Mouse (Mus musculus): ENCODE measurements around the gene Mlana.

Mlana gene

GRCm38 (mm10) chr19:29697245-29697874 lies at the start of gene Mlana:
TSS of gene Mlana (plus strand) at chr19:29697824.
- DNase-seq (ENCODE audit: low read depth, low spot score) = no peak

- no peak for DNase-seq (ENCODE audit: low read depth, low spot score)
Observed at GRCm38 (mm10) chr19:29648550-29648914, 49.1 kb upstream of the Mlana start.

DNA sequence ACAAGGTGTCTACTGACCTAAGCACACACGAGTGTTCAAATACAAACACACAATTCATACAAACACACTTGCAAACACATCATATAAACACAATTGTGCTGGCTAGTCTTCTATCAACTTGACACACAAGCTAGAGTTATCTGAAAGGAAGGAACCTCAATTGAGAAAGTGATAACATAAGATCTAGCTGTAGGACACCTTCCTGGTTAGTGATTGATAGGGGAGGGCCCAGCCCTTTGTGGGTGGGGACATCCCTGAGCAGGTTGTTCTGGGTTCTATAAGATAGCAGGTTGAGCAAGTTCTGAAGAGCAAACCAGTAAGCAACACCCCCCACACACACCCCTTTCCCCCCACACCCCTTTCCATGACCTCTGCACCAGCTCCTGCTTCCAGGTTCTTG lies 47.9 kb upstream of the Mlana start:
- no peak for DNase-seq (ENCODE audit: low read depth, low spot score)

GRCm38 (mm10) chr19:29653768-29654265 lies 43.8 kb upstream of the Mlana start:
- DNase-seq (ENCODE audit: low read depth, low spot score) = no peak

- DNase-seq (ENCODE audit: low read depth, low spot score) = peak; percentile 14
Observed at GRCm38 (mm10) chr19:29655148-29655547, 42.5 kb upstream of the Mlana start.

DNA sequence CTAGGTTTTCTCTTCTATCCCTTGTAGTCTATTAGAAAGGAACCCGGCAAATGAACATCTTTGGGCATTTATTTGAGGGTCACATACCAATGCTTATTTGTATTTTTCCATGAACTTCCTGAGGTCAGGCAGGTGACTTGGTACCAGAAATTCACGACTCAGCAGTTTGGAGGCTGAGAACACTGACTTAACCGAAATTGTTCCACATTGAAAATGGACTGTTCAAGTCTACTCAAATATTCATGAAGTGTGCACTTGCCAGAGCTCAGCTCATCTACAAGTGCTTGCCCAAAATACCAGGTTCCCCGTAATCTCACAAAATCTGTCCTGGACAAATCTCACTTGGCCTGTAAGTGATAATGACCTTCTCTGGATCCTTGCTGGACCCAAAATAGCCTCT lies 41.6 kb upstream of the Mlana start:
- no peak for DNase-seq (ENCODE audit: low read depth, low spot score)

- no peak for DNase-seq (ENCODE audit: low read depth, low spot score)
Observed at GRCm38 (mm10) chr19:29656620-29657019, 41.0 kb upstream of the Mlana start.

DNA sequence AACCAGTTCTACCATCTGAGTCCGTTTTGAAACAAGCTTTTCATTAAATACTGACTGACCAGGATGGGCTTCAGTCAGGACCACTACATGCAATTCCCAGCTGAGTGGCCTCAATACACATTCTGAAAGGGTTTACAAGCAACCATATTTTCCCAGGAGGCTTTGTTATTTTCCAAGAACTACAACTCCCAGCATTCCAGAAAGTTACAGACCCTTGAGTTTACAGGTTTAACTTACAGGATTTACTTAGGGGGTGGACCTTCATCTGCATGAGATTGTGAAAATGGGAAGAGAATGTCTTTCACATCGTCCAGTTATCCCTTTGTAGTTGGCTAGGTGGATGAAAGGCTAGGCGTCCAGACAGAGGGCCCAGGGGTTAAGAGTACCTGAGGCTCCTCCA lies 40.6 kb upstream of the Mlana start:
- DNase-seq (ENCODE audit: low read depth, low spot score) = no peak

DNA sequence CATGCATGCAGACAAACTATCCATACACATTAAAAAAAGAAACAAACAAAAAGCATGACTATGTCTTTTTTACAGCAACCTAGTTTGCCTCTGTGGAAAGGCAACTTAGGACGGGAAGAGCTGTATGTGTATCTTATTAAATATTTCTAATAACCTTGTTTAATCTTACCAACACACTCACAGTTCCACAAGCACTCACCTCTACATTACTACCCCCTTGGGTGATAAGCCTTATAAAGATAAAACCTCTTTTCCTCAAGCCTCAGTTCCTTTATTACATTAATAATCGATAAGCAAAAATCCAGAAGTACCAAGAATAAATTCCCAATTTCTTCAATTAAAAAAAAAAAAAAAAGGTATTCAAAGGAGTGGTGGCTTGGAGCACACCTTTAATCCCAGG lies 40.1 kb upstream of the Mlana start:
- DNase-seq (ENCODE audit: low read depth, low spot score) = no peak

DNA sequence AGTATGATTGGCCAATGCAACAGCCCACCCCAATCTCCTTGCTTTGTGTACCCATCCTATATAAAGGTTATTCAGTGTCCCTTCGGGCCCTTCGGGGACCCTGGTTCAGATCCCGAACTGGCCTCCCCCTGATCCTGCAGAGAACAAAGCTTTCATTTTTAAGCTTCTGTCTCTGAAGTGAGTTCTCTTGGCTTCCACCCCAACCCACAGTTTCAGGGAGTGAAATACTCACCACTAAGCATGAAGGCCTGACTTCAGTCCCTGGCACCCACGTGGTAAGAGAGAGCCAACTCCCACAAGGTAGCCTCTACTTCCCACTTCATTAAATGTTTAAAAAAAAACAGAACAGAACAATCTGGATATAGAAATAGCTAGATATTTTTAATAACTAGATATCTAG lies 38.8 kb upstream of the Mlana start:
- DNase-seq (ENCODE audit: low read depth, low spot score) = no peak

DNA sequence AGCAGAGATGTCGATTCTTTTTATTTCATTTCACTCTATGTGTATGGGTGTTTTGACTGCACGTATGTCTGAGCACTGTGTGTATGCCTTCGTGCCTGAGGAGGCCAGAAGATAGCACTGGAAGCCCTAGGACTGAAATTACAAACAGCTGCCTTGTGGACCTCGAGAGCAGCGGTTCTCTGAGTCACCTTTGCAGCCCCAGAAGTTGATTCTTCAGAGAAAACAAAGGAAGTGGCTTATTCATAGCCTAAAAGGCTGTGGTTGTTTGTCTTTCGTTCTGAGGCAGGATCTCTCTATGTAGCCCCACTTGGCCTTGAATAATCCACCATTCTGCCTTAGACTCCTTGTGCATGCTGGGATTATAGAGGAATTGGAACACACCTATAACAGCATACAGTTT lies 37.9 kb upstream of the Mlana start:
- peak; percentile 37 for DNase-seq (ENCODE audit: low read depth, low spot score)

DNA sequence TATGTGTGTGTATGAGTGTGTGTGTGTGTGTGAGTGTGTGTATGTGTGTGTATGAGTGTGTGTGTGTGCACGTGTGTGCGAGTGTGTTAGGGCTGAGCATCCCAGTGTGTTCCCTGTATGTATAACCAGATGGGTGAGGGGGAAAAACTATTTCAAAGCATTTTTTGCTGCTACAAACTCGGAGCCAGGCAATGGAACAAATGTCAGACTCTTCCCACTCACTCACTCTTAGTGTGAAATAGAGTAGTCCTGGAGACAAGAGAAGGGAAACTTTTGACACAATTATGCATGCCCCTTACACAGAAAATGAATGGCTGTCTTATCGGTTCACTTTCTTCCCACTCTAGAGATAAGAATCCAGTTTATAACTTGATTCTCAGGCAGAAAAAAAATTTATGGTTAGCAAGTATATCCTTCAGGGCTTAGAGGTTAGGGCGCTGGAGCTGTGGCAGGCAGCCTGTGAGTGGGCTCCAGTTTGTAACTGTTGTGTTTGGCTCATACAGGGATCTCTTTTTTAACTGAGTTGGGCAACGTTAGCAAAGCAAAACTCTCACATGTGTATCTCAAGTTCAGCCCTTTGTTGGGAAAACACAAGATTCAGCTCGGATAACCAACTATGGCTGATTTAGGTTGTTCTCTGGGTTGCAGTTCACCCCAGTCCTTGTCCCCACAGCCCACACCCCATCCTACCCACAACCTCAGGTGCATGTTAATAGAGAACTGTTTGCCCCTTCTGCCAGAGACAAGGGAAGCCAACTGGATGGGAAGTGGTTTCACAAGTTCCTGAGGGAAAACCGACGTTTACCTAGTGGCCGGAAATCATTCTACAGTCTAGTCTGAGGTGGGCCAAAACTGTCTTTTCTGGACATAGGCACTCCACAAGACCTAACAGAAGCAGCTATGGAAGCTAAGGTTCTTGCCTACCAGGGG lies 36.5 kb upstream of the Mlana start:
- no peak for DNase-seq (ENCODE audit: low read depth, low spot score)

DNA sequence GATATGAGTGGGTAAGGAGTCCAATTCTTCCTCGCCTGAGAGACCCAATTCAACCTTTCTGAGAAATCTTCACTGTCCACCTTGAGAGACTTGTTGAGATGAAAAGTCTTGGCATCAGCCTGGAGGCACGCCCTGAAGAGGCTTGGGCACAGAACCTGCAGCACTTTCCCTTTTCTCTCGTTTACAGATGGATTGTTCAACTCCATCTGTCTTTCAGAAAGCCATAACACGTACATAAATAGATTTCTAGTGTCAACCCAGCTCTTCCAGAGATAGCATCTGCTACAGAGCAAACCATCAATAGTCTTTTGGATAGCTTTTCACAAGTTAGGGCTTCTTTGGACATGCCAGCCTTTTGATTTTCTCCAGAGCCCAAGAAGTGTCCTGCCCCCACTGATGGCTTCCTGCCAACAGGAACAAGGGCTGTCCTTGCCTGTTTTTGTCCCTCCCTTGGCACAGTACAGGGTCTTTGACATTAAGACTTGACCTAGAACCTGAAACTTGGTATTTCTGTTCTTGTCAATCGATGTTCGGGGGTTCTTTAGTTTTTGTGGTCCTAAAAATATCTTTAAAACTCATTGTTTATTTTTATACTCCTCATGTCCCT lies 35.5 kb upstream of the Mlana start:
- DNase-seq (ENCODE audit: low read depth, low spot score) = no peak

DNA sequence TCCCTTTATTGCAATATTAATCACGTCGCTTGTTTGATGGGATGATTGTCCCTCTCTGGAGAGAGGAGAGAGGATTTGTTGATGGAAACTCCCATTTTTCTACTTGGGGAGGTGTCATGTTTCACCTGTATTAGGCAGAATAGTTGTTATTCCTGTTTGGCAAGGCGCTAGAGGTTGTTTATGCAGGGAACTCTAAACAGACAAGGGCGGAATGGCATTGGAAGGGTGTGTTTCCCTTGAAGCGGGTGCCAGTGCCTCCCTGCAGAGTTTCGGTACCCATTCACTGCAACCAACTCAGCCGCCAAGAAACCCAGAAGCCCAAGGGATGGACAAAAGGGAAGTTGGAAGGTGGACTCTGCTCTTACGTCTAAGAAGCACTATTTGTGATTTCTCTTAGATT lies 33.8 kb upstream of the Mlana start:
- no peak for DNase-seq (ENCODE audit: low read depth, low spot score)

GRCm38 (mm10) chr19:29664934-29665333 lies 32.7 kb upstream of the Mlana start:
- DNase-seq (ENCODE audit: low read depth, low spot score) = no peak

DNA sequence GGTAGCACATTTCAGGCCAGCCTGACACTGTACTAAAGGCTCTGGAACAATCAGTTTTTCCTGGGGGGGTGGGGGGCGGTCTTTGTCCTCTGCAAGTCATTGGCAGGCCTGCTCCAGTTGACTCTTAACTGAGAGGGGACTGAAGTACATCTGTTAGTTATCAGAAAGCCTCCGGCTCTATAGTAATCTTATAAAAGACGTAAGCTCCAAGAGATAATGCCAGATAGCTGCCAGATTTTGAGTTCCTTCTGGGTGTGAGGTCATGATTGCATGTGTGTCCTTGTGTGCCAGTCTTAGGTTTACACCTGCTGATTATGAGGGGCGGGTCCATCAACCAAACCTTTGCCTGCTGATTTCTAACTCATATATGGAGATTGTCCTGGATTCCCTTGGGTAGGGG lies 31.5 kb upstream of the Mlana start:
- no peak for DNase-seq (ENCODE audit: low read depth, low spot score)

- no peak for DNase-seq (ENCODE audit: low read depth, low spot score)
Observed at GRCm38 (mm10) chr19:29666965-29667594, 30.5 kb upstream of the Mlana start.

DNA sequence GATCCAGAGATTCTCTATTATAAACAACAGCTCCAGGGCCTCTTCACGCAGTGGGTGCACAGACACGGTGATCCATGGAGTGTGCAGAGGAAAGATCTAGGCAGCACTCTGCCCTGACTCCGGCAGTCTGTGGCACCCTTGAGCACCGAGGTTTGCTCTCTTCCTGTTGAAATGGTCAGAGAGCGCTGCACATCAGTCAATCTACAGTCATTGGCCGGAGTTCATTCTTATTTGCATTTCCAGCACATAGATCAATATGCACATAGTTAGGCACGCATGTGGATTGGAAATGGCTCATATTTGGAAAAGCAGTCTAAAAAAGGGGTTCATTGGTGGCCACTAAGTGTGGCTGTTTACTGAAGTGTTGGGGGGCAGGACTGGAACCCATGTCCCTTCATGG lies 29.5 kb upstream of the Mlana start:
- DNase-seq (ENCODE audit: low read depth, low spot score) = no peak

DNA sequence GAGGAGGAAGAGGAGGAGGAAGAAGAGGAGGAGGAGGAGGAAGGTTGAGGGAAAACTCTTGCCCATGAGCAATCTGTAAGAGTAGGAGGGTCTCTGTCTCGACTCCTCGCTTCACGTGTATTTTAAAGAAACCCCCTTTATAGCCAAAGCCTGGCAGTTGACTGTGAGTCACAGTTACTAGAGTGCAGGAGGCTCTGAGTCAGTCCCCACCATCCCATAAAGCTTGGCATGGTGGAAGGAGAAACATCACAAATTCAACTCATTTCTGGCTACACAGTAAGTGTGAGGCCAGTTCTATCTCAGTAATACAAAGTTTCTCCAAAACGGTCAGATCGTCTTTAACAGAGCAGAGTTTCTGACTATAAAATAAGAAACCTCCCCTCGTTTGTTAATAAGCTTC lies 27.4 kb upstream of the Mlana start:
- no peak for DNase-seq (ENCODE audit: low read depth, low spot score)

DNA sequence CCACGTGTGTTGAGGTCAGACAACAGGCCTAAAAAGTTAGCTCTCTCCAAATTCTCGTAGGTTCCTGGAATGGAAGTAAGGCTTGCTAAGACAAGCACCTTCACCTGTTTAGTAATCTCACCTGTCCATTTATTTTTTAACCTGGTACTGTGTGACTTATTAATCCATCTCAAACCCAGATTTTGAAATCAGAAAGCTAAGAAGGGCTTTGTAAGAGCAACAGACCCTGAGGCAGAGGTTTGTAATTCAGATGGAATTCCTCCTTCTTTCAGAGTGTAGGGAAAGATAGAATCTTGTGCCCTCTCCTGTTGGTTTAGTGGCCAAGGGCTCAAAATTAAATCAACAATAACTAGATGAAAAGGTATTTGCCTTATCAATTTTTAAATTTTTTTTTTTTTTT lies 26.5 kb upstream of the Mlana start:
- DNase-seq (ENCODE audit: low read depth, low spot score) = no peak

- no peak for DNase-seq (ENCODE audit: low read depth, low spot score)
Observed at GRCm38 (mm10) chr19:29672660-29673059, 25.0 kb upstream of the Mlana start.

GRCm38 (mm10) chr19:29674946-29675345 lies 22.7 kb upstream of the Mlana start:
- DNase-seq (ENCODE audit: low read depth, low spot score) = no peak

Measured in CD4-positive, CD25-positive, alpha-beta regulatory T cell, adult 2 months (primary cell).